Mouse (Mus musculus) spleen, embryonic (tissue): ENCODE data around the gene Cntln.

Source experiments
- CTCF ChIA-PET: fragments of 350-600 bp; sonication (Branson Sonifier 250); formaldehyde crosslinking; loops from one replicate; lab custom pipeline; 2022; lab: Charles Lee

The Cntln gene

DNA sequence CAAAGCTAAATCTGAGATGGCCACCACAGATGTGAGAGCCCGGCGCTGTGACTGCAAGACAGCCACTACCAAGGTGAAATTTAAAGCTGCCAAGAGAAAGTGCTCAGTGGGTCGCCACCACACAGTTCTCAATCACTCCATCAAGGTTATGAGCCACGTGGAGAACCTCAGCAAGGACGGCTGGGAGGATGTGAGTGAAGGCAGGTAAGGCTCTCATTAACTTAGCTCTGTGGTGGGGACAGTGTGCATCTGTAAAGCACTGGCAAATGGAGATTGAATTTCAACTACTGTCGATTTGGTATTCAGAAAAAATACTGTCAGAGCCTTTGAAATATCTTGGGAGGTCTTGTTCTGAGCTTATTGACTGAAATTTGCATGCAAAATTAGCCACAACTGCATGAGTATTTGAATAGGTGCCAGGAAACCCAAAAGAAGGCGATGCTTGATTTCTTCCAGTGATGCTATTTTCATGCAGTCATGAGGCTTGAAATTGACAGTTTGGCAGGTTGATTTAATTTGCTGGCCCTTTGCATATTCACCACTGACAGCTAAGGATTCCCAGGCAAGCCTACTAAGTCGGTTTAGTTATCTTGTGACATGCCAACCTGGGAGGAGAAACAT lies 165.9 kb downstream of the Cntln start:
- CTCF ChIA-PET, result interaction anchor here (0.6 kb wide), 1 partner anchor 131 kb away, joined by 4 read pairs; no protein-coding TSS in a partner anchor

DNA sequence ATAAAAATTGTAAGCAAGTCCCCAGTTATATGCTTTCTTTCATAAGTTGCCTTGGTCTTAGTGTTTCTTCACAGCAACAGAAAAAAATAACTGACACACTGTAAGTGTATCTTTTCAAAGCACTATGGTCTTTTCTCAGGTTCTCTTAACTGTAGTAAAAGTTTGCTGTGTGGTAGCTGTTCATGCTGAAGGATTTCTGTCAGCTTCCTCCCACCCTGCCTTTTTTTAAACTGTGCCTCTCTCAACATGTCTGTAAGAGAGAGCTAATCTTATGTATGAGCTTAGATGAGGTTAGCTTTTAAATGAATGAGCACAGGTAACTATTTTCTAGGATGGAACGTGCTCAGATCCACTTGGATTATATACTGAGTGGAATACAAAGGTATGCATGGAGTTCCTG lies 170.5 kb downstream of the Cntln start:
- CTCF ChIA-PET, result no interaction called here

DNA sequence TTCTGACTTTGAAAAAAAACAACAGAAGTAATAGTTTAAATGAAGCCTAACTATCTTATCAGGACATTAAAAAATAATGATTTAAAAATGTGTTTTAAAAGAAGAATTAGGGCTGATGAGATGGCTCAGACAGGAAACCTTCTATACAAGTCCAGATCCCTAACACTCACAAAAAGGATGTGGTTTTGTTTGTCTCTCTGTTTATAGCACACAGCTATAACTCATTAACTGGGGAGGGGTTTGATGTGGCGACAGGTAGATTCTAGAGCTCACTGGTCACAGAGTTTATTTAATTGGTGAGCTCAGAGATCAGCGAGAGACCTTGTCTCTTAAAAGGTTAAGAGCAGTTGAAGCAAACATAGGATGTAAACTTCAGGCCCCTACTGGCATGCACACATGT lies 175.5 kb downstream of the Cntln start:
- CTCF ChIA-PET, result no interaction called here

DNA sequence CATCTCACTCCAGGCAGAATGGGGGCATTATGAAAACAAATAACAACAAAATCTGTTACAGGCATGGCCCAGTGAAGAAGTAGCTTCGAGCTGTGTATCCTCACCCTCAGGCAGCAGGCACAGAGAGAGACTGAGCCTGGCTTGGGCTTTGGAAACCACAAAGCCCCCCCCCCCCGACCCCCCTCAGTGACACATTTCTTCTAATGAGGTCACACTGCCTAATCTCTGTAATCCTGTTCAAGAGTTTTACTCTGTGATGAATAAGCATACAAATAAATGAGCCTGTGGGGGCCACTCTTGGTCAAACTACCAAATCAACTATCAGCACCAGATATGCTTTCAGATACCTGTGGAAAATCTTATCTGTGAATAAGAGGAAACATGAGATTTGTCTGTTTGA lies 177.6 kb downstream of the Cntln start:
- CTCF ChIA-PET, result no interaction called here

DNA sequence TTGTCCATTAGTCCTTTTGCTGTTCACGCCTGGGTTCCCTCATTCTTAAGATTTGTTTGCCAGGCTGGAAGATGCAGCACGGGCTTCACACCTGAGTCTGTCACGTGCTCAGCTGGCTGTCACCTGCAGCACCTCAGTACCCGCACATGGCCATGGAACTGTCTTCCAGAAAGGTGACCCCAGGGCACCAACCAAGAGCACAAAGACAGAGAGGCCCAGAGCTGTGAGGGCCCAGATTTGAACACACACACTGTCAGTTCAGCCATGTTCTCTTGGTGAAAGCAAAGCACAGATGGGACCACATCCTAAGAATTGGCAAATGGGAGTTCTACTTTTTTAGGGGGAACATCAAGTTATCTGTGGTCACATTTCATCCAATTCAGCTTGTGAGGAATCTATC lies 211.9 kb downstream of the Cntln start:
- CTCF ChIA-PET, result no interaction called here

DNA sequence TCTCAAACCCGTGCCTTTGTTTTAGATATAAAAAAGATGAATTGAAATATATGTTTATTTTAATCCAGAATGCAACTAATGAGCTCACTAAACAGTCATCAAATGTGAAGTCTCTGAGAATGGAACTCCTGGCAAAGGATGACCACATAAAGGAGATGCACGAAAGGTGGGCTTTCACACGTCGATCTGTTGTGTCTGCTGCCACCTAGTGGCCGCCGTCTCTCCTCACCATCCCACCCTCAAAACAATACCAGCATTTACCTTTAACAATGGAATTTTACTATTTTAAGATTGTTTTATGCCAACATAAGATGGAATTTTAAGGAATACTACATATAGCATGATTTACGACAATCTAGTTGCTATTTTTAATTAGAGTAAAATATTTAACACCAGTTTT lies 212.6 kb downstream of the Cntln start:
- CTCF ChIA-PET, result interaction anchor here (0.7 kb wide), 1 partner anchor 219 kb away, joined by 3 read pairs; no protein-coding TSS in a partner anchor

DNA sequence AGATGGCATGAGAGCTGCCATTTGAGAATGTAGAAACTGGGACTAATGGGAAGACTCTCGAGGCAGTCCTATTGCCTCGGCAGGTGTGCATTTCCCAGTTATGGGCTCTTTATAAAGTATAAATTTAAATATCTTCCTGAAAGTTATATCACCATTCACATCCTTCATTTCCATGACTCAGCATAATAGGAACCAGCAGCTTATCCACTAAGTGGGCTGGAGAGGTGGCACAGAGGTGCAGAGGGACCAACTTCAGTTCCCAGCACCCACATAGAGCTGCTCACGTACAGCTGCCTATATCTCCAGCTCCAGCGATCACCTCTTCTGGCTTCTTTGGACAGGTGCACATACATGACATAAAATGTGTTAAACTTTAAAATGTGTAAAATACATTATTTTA lies 218.1 kb downstream of the Cntln start:
- CTCF ChIA-PET, result no interaction called here

DNA sequence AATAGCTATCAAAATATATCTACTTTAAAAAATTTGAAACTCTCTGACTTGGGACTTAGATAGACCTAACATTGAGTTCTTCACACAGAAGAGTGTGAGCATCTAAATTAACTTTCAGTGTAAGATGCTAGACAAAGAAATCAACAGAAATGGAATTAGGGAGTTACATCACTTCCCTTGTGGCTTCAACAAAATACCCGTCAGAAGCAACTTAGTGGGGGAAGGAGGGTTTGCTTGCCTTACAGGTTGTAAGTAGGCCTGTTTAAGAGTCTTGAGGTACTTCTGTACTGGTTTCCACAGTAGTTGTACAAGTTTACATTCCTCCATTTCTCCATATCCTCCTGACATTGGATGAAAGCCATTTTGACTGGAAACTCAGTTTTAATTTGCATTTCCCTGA lies 222.3 kb downstream of the Cntln start:
- CTCF ChIA-PET, result no interaction called here

DNA sequence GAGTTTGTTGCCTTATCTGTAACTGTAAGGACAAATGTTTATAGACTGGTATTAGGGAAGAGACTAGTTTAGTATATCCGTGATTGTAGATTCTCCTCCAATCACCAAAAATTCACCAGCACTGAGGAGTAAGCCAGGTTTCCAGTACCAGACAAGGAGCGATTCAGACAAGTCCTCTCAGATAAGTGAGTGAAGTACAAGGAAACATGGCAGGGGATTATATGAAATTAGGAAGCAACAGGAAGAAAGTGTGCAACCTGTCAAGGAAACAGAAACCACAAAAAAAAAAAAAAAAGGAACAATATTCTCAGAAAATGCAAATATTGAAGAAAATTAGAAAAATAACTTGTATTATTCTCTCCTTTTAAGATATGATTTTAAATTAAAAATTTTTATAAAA lies 222.9 kb downstream of the Cntln start:
- CTCF ChIA-PET, result no interaction called here

DNA sequence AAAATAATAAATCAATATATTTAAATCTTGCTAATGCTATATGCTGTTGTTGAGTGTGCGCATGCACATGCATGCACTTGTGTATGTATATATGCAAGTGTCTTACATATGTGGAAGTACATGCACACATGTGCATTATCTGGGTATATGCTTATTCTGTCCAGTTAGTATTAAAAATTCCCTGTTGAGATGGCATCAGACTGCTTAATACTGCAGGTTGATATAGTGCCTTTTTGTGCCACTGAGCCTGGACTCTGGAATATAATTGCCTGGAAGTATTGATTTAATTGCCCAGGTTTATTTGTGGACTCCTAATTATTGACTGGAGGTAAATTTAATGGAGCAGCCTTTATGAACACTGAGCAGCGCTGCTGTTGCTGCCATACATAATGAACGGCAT lies 236.2 kb downstream of the Cntln start:
- CTCF ChIA-PET, result no interaction called here

DNA sequence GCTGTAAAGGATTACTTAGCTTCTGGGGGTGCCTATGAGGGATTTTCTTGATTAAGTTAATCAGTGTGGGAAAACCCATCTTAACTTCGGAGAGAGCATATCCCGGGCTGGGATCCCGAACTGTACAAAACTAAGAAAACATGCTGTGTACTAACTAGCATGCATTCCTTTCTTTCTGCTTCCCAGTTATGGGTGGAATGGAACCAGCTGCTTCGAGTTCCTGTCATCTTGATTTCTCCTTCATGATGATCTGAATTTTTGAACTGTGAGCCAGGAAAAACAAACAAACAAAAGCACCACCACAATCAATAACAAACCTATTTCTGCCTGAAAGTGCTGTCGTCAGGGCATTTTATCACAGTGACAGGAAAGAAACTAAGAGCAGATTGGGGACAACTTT lies 265.6 kb downstream of the Cntln start:
- CTCF ChIA-PET, result no interaction called here

DNA sequence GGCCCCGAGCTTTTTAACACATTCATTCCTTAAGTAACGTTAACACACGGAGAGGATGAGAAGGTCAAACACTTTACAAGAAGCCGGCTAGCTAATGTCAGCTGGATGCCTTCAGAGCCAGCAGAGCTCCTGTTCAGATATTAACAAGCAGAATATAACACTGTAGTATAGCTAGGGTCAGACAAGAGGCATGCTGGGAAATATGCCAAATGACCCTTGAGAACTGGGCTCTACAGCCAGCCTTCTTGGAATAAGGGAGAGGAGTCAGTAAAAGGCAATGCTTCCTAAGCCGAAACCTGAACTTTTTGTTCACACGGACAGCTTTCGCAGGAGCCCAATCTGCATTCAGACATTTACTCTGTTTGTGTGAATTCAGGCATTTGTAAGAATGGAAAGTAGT lies 267.8 kb downstream of the Cntln start:
- CTCF ChIA-PET, result no interaction called here

DNA sequence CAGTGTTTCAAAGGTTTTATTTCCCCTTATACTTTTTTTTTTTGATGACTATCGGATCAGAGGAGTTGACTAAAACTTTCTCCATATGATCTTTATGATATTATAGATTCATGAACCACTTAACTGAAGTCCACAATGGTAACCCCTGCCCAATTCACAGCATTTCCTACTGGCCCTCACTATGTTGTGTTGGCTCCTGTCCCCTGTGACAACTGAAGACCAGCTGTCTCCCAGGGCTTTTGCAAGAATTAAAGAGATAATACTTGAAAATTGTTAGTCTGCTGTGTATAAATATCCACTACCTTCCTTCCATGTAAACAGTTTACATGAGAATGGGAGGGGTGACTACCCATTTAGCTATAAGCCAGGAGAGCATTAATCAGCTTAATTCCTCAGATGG lies 270.3 kb downstream of the Cntln start:
- CTCF ChIA-PET, result no interaction called here

DNA sequence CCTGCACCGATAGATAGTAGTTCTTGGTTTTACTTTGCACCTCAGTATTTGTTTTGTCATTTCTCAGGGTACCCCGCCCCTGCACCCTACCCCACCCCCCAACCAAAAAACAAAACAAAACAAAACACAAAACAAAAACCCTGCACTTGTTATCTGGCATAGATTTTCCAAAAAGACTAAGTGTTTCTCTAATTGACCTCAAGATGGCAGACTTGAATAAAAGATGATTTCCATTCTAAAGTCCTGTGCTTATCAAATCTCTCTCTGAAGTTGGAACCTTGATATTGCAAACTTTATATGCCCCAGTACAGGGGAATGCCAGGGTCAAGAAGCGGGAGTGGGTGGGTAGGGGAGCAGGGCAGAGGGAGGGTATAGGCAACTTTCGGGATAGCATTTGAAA lies 277.0 kb downstream of the Cntln start:
- CTCF ChIA-PET, result no interaction called here

DNA sequence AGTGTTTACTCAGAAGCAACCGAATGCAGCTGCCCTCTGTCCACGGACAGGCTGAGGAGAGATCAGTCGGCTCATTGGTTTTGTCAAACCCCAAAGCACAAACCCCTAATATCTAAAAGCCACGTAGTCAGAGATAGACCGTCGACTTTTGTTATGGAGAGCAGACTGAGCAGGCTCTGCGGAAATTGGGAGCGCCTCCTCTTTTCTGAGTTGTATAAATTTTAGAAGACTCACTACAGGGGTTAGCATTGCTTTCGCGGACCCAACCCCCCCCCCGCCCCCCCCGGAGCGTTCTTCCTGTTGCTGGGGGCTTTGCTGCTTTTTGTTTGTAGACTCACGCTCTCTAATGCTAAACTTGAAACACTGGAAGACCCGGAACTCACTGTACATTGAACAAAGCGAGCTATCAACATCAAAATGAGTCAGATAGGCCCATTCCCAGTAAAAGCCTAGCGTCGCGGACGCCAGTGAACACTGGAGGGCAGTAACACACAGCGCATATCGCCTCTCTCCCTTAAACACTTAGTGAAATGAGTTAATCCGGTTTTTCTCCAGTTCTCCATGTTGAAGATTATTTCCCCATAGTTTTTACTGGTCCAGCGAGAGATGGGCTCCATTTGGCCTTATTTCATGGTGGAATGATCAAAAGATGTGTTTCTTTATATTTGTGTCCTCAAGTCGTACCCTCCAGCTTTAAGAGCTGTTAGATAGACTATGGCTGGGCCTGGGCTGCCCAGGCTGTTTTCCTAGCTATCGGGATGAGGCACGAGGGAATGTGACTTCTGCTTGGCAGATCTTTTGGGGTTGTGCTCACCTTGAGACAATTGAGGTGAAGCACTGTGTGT lies 278.6 kb downstream of the Cntln start:
- CTCF ChIA-PET, result interaction anchor here (0.6 kb wide), 1 partner anchor 88 kb away, joined by 3 read pairs; no protein-coding TSS in a partner anchor

DNA sequence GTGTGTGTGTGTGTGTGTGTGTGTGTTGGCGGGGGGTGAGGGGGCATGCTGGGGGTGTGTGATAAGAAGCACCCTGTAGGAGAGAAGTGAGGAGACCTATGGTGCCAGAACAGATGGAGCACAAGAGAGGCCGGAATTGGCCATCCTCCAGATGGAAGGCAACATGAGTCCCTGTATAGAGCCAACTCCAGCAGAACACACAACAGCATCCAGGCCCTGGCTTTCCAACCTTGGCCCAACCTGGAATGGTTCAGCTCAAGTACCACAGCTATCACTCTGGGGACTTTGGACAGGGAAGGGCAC lies 279.2 kb downstream of the Cntln start:
- CTCF ChIA-PET, result interaction anchor here (0.6 kb wide), 1 partner anchor 87 kb away, joined by 3 read pairs; no protein-coding TSS in a partner anchor

DNA sequence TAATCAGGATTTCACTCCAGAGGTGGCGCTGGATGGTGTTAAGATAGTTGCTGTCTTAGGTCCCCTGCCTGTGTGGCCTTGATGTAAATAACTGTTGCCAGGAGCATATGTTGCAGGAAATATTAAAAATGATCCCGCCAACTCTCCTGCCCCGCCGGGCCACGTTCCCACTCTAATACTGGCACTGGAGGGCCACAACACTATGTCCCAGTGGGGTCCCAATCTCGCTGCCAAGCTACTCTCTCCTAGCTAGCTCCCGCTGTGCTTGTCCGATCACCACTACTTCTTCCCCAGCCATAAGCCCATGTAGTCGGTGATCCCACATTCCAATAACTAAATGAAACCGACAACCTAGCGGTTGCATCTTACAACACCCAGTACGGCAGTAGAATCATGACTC lies 283.9 kb downstream of the Cntln start:
- CTCF ChIA-PET, result no interaction called here

DNA sequence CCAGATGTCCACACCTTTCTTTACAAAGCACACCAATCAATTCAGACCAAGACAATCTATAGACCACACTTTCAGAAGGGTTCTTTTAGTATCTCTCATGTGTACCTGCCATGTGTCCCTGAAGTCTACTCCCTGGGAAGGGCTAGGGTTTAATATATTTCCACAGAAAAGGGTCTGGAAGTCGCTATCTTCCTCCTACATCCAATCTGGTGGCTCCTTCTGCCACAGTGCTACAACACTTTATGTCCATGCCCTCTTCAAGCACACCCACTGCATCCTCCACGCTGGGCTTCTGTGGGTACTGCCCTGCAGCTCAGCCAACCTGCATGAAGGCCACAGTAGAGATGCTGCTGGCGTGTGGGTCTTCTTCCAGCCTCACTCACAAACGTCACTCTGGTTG lies 291.4 kb downstream of the Cntln start:
- CTCF ChIA-PET, result no interaction called here

DNA sequence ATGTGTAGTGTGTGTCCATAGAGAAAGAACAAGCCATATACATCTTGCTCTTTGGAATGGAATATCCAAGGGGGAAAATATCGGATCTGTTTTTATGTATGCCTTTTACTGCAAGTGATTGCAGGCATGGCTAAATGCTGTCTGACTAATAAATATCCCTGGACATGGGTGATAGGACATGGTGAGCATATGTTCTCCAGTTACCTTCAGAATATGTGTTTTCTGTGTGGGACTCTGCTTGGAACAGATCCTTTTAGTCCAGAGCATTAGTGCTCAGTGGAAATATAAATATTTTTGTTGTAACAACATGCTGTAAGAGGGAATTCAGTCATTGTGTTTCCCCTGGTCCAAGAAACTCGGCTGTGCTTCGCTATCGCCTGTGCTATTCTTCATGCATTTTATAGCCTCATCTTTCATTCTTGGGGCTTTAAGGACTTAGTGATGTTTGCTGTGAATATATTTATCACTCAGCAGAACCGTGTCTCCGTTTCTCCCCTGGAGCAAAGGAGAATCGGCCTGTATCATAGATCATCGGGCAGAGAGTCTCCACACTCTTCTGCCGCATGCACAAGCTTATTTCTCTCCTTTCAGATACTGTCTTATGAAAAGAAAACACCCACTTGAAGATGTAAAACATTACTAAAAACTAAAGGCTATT lies 294.4 kb downstream of the Cntln start:
- CTCF ChIA-PET, result no interaction called here
